Mouse (Mus musculus): ENCODE data around the gene Rnaseh1. TPM values are rescaled to one million over a fixed set of nuclear protein-coding genes. Genes with fewer than 3 reads are reported as not detected.

Rnaseh1 gene
- polyA plus RNA-seq, 1 experiment, result 16.7 TPM

DNA sequence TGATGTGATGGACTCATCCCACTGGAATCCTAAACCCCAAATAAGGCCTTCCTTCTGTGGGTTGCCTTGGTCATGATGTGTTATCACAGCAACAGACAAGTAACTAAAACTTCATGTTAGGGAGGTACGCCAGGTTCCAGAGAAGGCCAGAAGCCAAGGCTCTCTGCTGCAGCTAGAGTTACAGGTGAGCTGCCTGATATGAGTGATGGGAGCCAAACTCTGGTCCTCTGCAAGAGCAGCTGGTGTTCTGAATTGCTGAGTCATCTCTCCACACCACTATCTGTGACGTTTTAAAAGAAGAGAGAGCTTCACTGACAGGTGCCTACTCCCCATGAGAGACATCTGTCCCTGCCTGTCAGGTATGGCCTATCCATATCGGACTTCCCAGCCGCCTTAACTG is 13.2 kb downstream of the Rnaseh1 start:
- no peak overlapping the region for H3K27ac ChIP-seq (ENCODE audit: insufficient read depth, low read length)
- H3K4me3 ChIP-seq (ENCODE audit: insufficient read depth, low read length), result no peak overlapping the region
- no peak for TF ChIP-seq CTCF (IDR thresholded peaks at IDR 0.05; ENCODE audit: borderline replicate concordance, insufficient read depth, low read length)
- TF ChIP-seq POLR2A (IDR thresholded peaks at IDR 0.05; ENCODE audit: low read depth, low read length), result no peak
- H3K4me1 ChIP-seq (ENCODE audit: control insufficient read depth, insufficient read depth, low read length), result no peaks in the 10 kb centered on the region

GRCm38 (mm10) chr12:28666734-28667133 is 17.3 kb downstream of the Rnaseh1 start:
- Histone ChIP-seq H3K4me3 (ENCODE audit: insufficient read depth, low read length) (no peak overlapping the region), H3K4me1 (ENCODE audit: control insufficient read depth, insufficient read depth, low read length) (no peaks in the 10 kb centered on the region), H3K27ac (ENCODE audit: insufficient read depth, low read length) (no peak overlapping the region)
- no peak for TF ChIP-seq POLR2A (IDR thresholded peaks at IDR 0.05; ENCODE audit: low read depth, low read length)
- no peak for TF ChIP-seq CTCF (IDR thresholded peaks at IDR 0.05; ENCODE audit: borderline replicate concordance, insufficient read depth, low read length)

- Histone ChIP-seq H3K4me1 (ENCODE audit: control insufficient read depth, insufficient read depth, low read length) (no peaks in the 10 kb centered on the region), H3K4me3 (ENCODE audit: insufficient read depth, low read length) (no peak overlapping the region), H3K27ac (ENCODE audit: insufficient read depth, low read length) (no peak overlapping the region)
- no peak for TF ChIP-seq CTCF (IDR thresholded peaks at IDR 0.05; ENCODE audit: borderline replicate concordance, insufficient read depth, low read length)
- TF ChIP-seq POLR2A (IDR thresholded peaks at IDR 0.05; ENCODE audit: low read depth, low read length), result no peak
Observed at GRCm38 (mm10) chr12:28667287-28667686, 17.9 kb downstream of the Rnaseh1 start.

- Histone ChIP-seq H3K4me1 (ENCODE audit: control insufficient read depth, insufficient read depth, low read length) (peaks cover 3% of the 10 kb centered on the region; the same call in 1 of the 2 replicates), H3K4me3 (ENCODE audit: insufficient read depth, low read length) (no peak overlapping the region), H3K27ac (ENCODE audit: insufficient read depth, low read length) (no peak overlapping the region)
- TF ChIP-seq CTCF (IDR thresholded peaks at IDR 0.05; ENCODE audit: borderline replicate concordance, insufficient read depth, low read length) (no peak), POLR2A (IDR thresholded peaks at IDR 0.05; ENCODE audit: low read depth, low read length) (no peak)
Observed at GRCm38 (mm10) chr12:28674038-28674720, 24.8 kb downstream of the Rnaseh1 start.

GRCm38 (mm10) chr12:28675121-28675924 is 25.9 kb downstream of the Rnaseh1 start, which contains the start of gene Adi1:
TSS of gene Adi1 (plus strand) at chr12:28675231.
- Histone ChIP-seq H3K4me1 (ENCODE audit: control insufficient read depth, insufficient read depth, low read length) (peaks cover 3% of the 10 kb centered on the region; the same call in 1 of the 2 replicates), H3K27ac (ENCODE audit: insufficient read depth, low read length) (peak within 1 kb of the TSS; percentile 64), H3K4me3 (ENCODE audit: insufficient read depth, low read length) (peak within 1 kb of the TSS; percentile 49)
- TF ChIP-seq CTCF (IDR thresholded peaks at IDR 0.05; ENCODE audit: borderline replicate concordance, insufficient read depth, low read length), result no peak
- peak; percentile 72 for TF ChIP-seq POLR2A (IDR thresholded peaks at IDR 0.05; ENCODE audit: low read depth, low read length)

DNA sequence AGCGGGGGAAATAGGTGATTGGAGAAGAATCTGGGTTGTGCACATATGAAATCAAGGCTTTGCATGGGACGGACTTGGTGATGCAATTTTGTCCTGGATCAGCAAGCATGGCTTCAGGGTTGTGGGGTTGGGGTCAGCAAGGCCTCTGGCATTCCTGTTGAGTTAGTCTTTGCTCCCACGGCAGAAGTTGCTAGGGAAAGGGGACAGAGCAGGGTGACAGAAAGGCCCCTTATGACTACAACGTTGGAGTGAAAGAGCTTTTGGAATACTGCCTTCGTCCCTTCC is 26.5 kb downstream of the Rnaseh1 start:
- TF ChIP-seq CTCF (IDR thresholded peaks at IDR 0.05; ENCODE audit: borderline replicate concordance, insufficient read depth, low read length) (no peak), POLR2A (IDR thresholded peaks at IDR 0.05; ENCODE audit: low read depth, low read length) (no peak)
- Histone ChIP-seq H3K4me3 (ENCODE audit: insufficient read depth, low read length) (peak overlapping the region; percentile 49), H3K4me1 (ENCODE audit: control insufficient read depth, insufficient read depth, low read length) (peaks cover 3% of the 10 kb centered on the region; the same call in 1 of the 2 replicates), H3K27ac (ENCODE audit: insufficient read depth, low read length) (peak overlapping the region; percentile 64)

DNA sequence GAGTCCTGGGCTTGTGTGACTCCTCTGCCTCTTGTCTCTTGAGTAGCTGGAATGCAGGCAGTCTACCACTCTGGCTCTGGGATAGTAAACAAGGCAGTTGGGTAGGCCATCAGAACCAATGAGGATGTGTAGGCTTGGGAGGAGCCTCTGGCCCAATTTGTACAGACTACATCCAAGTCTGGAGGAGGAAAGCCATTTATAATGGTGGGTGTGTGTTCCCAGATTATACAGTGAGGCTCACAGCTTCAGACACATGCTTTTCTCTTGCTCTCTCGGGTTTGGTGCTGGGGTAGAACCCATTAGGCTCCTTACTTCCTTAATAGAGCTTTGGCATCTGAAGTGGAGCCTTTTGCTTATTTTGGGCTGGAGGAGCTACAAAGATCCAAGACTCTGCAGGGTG is 35.3 kb downstream of the Rnaseh1 start:
- TF ChIP-seq CTCF (IDR thresholded peaks at IDR 0.05; ENCODE audit: borderline replicate concordance, insufficient read depth, low read length), result no peak
- no peak for TF ChIP-seq POLR2A (IDR thresholded peaks at IDR 0.05; ENCODE audit: low read depth, low read length)
- H3K4me1 ChIP-seq (ENCODE audit: control insufficient read depth, insufficient read depth, low read length), result no peaks in the 10 kb centered on the region
- no peak overlapping the region for H3K4me3 ChIP-seq (ENCODE audit: insufficient read depth, low read length)
- H3K27ac ChIP-seq (ENCODE audit: insufficient read depth, low read length), result no peak overlapping the region

DNA sequence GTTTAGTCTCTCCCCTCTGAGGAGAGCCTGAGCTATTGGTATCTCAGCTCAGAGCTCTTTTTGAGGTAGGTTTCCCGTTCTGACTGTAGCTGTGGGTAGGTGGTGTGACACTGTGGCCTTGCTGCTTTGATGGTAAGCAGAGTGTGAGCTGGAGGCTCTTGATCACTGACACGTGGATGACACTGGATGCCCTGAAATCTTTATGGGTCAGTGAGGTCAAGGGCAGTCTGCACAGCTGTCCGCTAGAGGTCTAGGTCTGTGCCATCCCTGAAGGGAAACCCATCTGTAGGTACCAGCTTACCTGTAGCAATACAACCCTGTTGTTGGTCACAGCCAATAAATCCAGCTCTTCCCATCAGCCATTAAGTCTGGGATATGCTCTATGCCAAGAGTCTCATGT is 36.4 kb downstream of the Rnaseh1 start:
- Histone ChIP-seq H3K4me1 (ENCODE audit: control insufficient read depth, insufficient read depth, low read length) (no peaks in the 10 kb centered on the region), H3K27ac (ENCODE audit: insufficient read depth, low read length) (no peak overlapping the region), H3K4me3 (ENCODE audit: insufficient read depth, low read length) (no peak overlapping the region)
- TF ChIP-seq CTCF (IDR thresholded peaks at IDR 0.05; ENCODE audit: borderline replicate concordance, insufficient read depth, low read length), result no peak
- TF ChIP-seq POLR2A (IDR thresholded peaks at IDR 0.05; ENCODE audit: low read depth, low read length), result no peak

- no peak for TF ChIP-seq POLR2A (IDR thresholded peaks at IDR 0.05; ENCODE audit: low read depth, low read length)
- TF ChIP-seq CTCF (IDR thresholded peaks at IDR 0.05; ENCODE audit: borderline replicate concordance, insufficient read depth, low read length), result no peak
- no peak overlapping the region for H3K27ac ChIP-seq (ENCODE audit: insufficient read depth, low read length)
- H3K4me1 ChIP-seq (ENCODE audit: control insufficient read depth, insufficient read depth, low read length), result no peaks in the 10 kb centered on the region
- H3K4me3 ChIP-seq (ENCODE audit: insufficient read depth, low read length), result no peak overlapping the region
Observed at GRCm38 (mm10) chr12:28686199-28686879, 36.9 kb downstream of the Rnaseh1 start.

All from embryonic fibroblast, embryonic 13.5 days (primary cell).